Mouse (Mus musculus): Measurements from ENCODE around the gene Rpain. TPM values are rescaled to one million over a fixed set of nuclear protein-coding genes. Genes with fewer than 3 reads are reported as not detected.

Gene Rpain
- 21.1 and 22.1 TPM in 2 replicates for polyA plus RNA-seq (2011; ENCODE audit: insufficient read length, low read depth, missing spikeins)

GRCm38 (mm10) chr11:70969821-70970559 is at the start of gene Rpain, which contains the start of gene Nup88:
Gene Rpain (plus strand): TSS chr11:70970213.
Gene Nup88 (minus strand): TSS chr11:70969973.
- Histone ChIP-seq H3K4me3 (ENCODE audit: insufficient read depth, low read length) (peak within 1 kb of the TSS; percentile 96), H3K27ac (ENCODE audit: insufficient read depth, low read length) (peak within 1 kb of the TSS; percentile 92), H3K4me1 (ENCODE audit: control insufficient read depth, insufficient read depth, low read length) (no peaks in the 10 kb centered on the region)
- TF ChIP-seq POLR2A (IDR thresholded peaks at IDR 0.05; ENCODE audit: low read depth, low read length) = peak; percentile 83
- TF ChIP-seq CTCF (IDR thresholded peaks at IDR 0.05; ENCODE audit: borderline replicate concordance, insufficient read depth, low read length) = no peak

GRCm38 (mm10) chr11:70931461-70931860 is 38.6 kb upstream of the Rpain start:
- Histone ChIP-seq H3K4me1 (ENCODE audit: control insufficient read depth, insufficient read depth, low read length) (no peaks in the 10 kb centered on the region), H3K27ac (ENCODE audit: insufficient read depth, low read length) (peak overlapping the region; percentile 82), H3K4me3 (ENCODE audit: insufficient read depth, low read length) (no peak overlapping the region)

GRCm38 (mm10) chr11:70935316-70935715 is 34.7 kb upstream of the Rpain start:
- TF ChIP-seq POLR2A (IDR thresholded peaks at IDR 0.05; ENCODE audit: low read depth, low read length) = no peak
- no peak for TF ChIP-seq CTCF (IDR thresholded peaks at IDR 0.05; ENCODE audit: borderline replicate concordance, insufficient read depth, low read length)
- Histone ChIP-seq H3K4me3 (ENCODE audit: insufficient read depth, low read length) (no peak overlapping the region), H3K27ac (ENCODE audit: insufficient read depth, low read length) (no peak overlapping the region), H3K4me1 (ENCODE audit: control insufficient read depth, insufficient read depth, low read length) (no peaks in the 10 kb centered on the region)

More at GRCm38 (mm10) chr11:70931461-70931860, 38.6 kb upstream of the Rpain start:
- no peak for TF ChIP-seq CTCF (IDR thresholded peaks at IDR 0.05; ENCODE audit: borderline replicate concordance, insufficient read depth, low read length)
- no peak for TF ChIP-seq POLR2A (IDR thresholded peaks at IDR 0.05; ENCODE audit: low read depth, low read length)

- Histone ChIP-seq H3K4me3 (ENCODE audit: insufficient read depth, low read length) (no peak overlapping the region), H3K4me1 (ENCODE audit: control insufficient read depth, insufficient read depth, low read length) (no peaks in the 10 kb centered on the region), H3K27ac (ENCODE audit: insufficient read depth, low read length) (no peak overlapping the region)
- TF ChIP-seq POLR2A (IDR thresholded peaks at IDR 0.05; ENCODE audit: low read depth, low read length) = no peak
- no peak for TF ChIP-seq CTCF (IDR thresholded peaks at IDR 0.05; ENCODE audit: borderline replicate concordance, insufficient read depth, low read length)
These were observed 27.4 kb upstream of the Rpain start for GRCm38 (mm10) chr11:70942596-70942995.

GRCm38 (mm10) chr11:70943651-70944050 is 26.4 kb upstream of the Rpain start:
- Histone ChIP-seq H3K4me3 (ENCODE audit: insufficient read depth, low read length) (no peak overlapping the region), H3K27ac (ENCODE audit: insufficient read depth, low read length) (no peak overlapping the region), H3K4me1 (ENCODE audit: control insufficient read depth, insufficient read depth, low read length) (no peaks in the 10 kb centered on the region)
- TF ChIP-seq CTCF (IDR thresholded peaks at IDR 0.05; ENCODE audit: borderline replicate concordance, insufficient read depth, low read length) (no peak), POLR2A (IDR thresholded peaks at IDR 0.05; ENCODE audit: low read depth, low read length) (no peak)

- TF ChIP-seq POLR2A (IDR thresholded peaks at IDR 0.05; ENCODE audit: low read depth, low read length) (no peak), CTCF (IDR thresholded peaks at IDR 0.05; ENCODE audit: borderline replicate concordance, insufficient read depth, low read length) (no peak)
- H3K4me1 ChIP-seq (ENCODE audit: control insufficient read depth, insufficient read depth, low read length) = no peaks in the 10 kb centered on the region
- no peak overlapping the region for H3K4me3 ChIP-seq (ENCODE audit: insufficient read depth, low read length)
- peak overlapping the region; percentile 97 for H3K27ac ChIP-seq (ENCODE audit: insufficient read depth, low read length)
These were observed 24.8 kb upstream of the Rpain start for GRCm38 (mm10) chr11:70944935-70945817.

GRCm38 (mm10) chr11:70954711-70955110 is 15.3 kb upstream of the Rpain start:
- no peaks in the 10 kb centered on the region for H3K4me1 ChIP-seq (ENCODE audit: control insufficient read depth, insufficient read depth, low read length)
- H3K27ac ChIP-seq (ENCODE audit: insufficient read depth, low read length) = no peak overlapping the region
- TF ChIP-seq CTCF (IDR thresholded peaks at IDR 0.05; ENCODE audit: borderline replicate concordance, insufficient read depth, low read length) = no peak
- TF ChIP-seq POLR2A (IDR thresholded peaks at IDR 0.05; ENCODE audit: low read depth, low read length) = no peak
- no peak overlapping the region for H3K4me3 ChIP-seq (ENCODE audit: insufficient read depth, low read length)

- Histone ChIP-seq H3K4me3 (ENCODE audit: insufficient read depth, low read length) (no peak overlapping the region), H3K27ac (ENCODE audit: insufficient read depth, low read length) (no peak overlapping the region), H3K4me1 (ENCODE audit: control insufficient read depth, insufficient read depth, low read length) (peaks cover 5% of the 10 kb centered on the region)
- TF ChIP-seq POLR2A (IDR thresholded peaks at IDR 0.05; ENCODE audit: low read depth, low read length) (no peak), CTCF (IDR thresholded peaks at IDR 0.05; ENCODE audit: borderline replicate concordance, insufficient read depth, low read length) (no peak)
These were observed 9.0 kb upstream of the Rpain start for GRCm38 (mm10) chr11:70960786-70961554.
